Mouse (Mus musculus) testis, postnatal 14 days (tissue): ENCODE data around the gene Ano2.

ENCODE experiments used
- DNase-seq: peaks from one replicate; pipeline ENCODE4 v3.0.0; 2021; ENCODE audit warnings: low spot score

The Ano2 gene

GRCm38 (mm10) chr6:125690057-125690703 is at the start of gene Ano2:
Gene Ano2, plus strand, starts transcription at chr6:125690419.
- DNase-seq: no peak

DNA sequence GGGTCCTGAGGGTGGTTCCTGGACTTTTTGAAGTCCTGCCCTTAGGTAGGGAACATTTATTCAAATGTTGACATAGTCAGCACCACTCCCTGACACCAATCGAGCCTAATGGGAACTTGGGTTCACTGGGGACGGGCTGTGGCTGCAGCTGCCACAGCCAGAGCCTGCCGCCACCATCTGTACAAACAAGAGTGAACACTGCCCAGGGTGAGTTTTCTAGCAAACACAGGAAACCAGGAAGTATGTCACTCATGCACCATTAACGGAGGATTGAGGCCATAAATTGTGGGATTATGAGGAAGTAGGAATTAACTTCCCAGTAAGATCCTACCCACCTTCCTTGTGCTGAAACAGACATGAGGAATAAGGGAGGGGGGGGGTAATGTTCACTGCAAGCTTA is 49.7 kb upstream of the Ano2 start:
- DNase-seq: no peak

DNA sequence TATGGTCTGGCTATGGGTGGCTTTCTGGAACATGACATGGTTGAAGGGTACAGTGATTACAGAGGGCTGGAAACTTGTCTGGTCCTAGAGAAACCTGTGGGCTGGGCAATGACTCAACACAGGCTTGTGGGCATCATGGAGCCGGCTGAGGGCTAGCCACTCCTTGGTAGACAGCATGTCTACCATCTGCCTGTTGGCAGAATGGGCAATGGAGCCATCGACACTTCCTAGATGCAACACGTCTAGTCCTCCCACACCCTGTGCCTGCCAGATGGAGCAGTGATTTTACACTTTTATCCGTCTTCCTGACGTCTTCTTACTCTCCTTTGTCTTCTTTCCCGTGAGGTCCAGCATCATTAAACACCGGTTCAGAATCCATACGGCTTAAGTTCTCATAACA is 49.1 kb upstream of the Ano2 start:
- DNase-seq: no peak

DNA sequence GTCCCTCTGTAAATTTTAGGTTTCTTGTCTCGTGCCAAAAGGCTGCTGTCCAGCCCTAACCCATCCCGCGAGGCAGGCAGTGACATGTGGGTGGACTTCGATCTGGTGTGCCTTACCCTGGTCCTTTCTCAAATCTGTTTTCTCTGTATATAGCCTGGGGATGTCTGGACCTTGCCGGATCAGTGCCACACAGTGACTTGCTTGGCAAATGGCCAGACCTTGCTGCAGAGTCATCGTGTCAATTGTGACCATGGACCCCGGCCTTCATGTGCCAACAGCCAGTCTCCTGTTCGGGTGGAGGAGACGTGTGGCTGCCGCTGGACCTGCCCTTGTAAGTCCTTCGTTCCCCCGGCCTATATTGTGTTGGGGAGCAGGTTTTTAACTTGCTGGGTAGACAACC is 41.3 kb upstream of the Ano2 start:
- no peak for DNase-seq

DNA sequence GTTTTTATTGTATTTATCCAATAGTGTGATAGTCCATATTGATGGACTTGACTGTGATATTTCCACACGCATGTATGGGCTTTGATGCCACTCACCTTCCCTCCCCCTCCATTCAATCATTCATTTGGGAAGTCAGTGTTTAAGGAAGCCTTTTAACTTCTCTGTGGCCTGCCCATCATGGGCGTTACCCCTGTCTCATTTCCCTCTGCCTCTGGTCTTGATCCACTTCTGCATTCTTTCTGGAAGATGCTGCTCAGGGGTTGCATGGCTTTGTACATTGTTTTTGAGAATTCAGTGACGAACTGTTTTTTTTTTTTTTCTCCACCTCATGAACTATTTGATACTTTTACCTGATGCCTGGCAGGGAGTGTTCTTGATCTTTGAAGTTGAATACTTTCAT is 38.9 kb upstream of the Ano2 start:
- DNase-seq: no peak

- DNase-seq: no peak
Observed at GRCm38 (mm10) chr6:125653416-125653815, 36.8 kb upstream of the Ano2 start.

DNA sequence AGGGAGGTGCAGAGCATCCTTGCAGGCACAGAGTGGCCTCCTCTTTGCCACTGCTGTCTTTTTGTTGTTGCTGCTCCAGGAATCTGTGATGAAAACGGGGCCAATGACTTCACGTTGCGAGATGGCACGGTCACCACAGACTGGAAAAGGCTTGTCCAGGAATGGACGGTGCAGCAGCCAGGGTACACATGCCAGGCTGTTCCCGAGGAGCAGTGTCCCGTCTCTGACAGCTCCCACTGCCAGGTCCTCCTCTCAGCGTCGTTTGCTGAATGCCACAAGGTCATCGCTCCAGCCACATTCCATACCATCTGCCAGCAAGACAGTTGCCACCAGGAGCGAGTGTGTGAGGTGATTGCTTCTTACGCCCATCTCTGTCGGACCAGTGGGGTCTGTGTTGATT is 33.3 kb upstream of the Ano2 start:
- no peak for DNase-seq

GRCm38 (mm10) chr6:125657966-125658365 is 32.3 kb upstream of the Ano2 start:
- DNase-seq: no peak

- DNase-seq: peak; percentile 55
Observed at GRCm38 (mm10) chr6:125661106-125661877, 28.9 kb upstream of the Ano2 start.

GRCm38 (mm10) chr6:125663906-125664305 is 26.3 kb upstream of the Ano2 start:
- DNase-seq: no peak

DNA sequence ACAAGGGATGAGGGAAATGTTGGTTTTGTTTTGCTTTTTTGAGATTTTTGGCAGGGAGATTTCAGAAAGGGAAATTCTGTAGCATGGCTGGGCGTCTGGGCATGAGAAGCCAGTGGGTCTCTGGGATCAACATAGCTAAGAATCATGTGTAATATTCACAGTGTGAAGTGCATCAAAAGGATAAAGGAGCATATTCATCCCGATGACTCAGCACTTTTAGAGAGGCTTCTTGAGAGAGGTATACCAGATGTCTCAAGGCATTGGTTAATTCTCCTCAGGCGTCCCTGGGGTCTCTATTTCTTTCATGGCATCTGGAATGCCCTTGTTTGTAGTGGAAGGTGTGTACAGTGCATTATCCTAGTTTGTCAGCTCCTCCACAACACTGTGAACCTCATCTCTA is 18.4 kb upstream of the Ano2 start:
- DNase-seq: no peak

DNA sequence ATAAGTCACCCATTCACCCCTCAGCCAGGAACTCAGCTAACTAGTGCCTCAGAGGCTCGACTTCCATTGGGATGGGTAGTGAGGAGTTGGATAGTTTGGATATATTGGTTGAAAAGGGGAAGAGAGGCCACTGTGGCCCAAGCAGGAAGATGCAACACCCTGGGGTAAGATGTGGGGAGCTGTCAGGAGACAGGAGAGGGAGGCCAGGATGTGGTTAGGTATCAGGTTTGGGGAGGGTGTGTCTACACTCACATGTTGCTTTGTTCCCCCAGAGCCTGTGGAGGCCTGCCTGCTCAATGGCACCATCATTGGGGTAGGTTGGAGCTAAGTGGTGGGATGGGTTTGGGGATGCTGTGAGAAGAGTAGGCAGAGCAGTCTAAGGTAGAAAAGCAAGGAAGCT is 11.7 kb upstream of the Ano2 start:
- DNase-seq: no peak

GRCm38 (mm10) chr6:125680613-125681012 is 9.6 kb upstream of the Ano2 start:
- DNase-seq: no peak

GRCm38 (mm10) chr6:125685420-125685819 is 4.8 kb upstream of the Ano2 start:
- no peak for DNase-seq

- DNase-seq: no peak
Observed at GRCm38 (mm10) chr6:125687986-125688385, 2.2 kb upstream of the Ano2 start.

DNA sequence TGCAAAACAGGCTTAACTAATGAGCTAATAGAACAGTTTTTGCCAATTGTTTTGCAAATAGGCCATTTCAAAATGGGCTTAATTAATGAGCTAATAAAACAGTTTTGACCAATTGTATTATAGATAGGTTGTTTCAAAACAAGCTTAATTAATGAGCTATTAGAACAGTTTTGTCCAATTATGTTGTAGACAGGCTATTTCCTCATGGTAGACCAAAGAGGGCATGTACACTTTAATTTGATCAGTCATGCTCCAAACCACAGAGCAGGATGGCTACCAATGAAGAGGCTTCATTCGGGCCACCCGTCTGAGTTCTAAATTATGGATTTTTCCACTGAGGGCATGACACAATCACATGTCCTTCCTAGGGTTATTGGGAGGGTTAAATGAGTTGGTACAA is 10.9 kb downstream of the Ano2 start:
- no peak for DNase-seq

DNA sequence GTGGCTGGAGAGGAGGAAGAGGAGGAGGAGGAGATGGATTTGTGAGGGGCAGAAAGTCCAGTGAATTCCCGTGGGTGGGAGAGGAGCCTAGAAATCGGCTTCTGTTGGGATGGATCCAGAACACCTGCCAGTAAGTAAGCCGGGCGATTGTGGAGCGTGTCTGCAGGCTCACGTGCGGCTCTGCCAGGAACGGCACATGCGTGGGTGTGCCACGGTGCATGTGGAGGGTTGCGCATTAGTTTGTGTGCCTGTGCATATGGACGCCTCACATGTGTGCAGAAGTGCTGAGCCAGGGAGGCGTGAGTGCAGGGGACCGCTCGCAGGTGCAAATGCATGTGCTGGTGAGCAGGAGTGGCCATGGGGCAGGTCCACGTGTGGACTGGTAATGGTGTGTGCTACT is 21.0 kb downstream of the Ano2 start:
- no peak for DNase-seq

DNA sequence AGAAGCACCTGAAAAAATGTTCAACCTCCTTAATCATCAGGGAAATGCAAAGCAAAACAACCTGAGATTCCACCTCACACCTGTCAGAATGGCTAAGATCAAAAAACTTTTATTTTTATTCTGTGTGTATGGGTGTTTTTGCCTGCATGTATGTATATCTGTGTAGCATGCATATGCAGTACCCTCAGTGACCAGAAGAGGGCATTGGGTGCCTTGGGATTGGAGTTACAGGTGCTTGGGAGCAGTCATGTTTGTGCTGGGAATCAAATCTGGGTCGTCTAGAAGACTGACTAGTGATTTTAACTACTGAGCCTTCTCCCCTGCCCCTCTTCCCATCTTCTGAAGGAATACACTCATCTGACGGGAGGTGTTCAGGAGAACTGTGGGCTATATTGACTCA is 36.2 kb downstream of the Ano2 start:
- DNase-seq: peak; percentile 31

GRCm38 (mm10) chr6:125727484-125727911 is 37.3 kb downstream of the Ano2 start:
- no peak for DNase-seq

GRCm38 (mm10) chr6:125729471-125729870 is 39.3 kb downstream of the Ano2 start:
- DNase-seq: no peak

DNA sequence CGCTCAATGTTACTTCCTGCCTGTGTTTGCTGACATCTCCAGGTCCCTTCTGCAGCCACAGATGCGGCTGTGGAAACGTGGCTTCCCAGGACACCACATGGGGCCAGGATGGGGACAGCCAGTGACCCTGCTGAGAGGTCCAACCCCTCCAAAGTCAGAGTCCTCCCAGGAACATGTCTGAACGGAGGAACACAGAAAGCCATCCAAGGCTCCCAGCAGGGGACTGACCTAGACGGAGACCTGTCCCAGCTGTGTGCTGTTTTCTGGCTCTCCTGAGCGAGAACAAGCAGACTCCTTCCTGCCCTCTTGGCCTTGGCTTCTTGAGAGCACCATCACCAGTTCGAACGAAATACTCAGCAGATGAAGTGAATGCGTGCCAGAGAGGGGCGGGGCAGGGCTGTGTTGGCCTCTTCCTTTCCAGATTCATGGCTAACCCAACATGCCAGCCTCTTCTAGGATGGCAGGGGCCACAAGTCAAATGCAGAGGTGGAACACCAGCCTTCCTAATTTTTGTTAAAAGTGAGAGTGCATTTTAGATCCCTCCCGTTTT is 39.8 kb downstream of the Ano2 start:
- DNase-seq: no peak

DNA sequence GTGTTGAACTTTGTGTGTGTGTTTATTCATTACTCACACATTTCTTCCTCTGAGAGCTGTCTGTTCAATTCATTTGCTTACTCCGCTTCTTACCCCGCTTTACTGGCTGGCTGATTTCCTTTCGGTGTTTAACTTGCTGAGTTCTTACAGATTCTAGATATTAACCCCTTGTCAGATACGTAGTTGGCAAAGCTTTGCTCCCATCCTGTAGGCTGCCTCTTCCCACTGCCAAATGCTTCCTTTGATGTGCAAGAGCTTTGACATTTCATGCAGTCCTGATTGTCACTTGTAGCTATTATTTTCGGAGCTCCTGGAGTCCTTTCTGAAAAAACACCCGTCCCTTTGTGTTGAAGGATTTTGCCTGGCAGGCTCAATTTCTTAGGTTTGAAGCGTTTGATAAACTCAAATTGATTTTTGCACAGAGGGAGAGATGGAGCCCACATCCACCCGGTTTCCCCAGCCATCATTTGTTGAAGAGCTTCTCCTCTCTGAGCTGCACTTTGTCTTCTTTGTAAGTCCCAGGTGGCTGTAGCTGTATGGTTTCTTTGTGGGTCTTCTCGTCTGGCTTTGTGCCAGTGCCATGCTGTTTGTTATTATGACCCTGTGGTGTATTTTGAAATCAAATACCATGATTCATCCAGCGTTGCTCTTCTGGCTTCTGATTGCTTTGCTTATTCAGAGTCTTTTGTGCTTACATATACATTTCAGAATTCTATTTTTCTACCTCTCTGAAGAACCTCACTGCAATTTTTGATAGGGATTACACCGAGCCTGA is 47.5 kb downstream of the Ano2 start:
- no peak for DNase-seq
